ENCODE assay signal across 21 mouse cellular contexts in the genomic region with DNA sequence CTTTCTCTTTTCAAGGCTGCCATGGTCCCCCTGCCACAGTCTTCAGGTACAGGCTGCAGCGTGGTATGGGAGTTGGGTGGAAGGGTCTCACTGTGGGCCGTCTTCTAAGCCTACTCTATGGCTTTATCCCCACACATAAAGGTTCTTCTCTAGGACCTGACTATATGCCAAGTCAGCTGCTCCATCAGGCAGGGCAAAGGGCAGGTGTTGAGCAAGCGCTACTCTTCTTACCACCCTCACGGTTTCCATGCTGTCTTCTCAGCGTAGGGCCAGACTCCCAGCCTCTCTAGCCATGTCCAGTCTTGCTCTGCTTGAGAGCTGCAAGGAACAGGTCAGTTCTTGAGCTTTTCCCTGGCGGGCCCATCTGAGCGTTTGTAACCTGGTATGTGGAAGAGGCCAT. TPM values are rescaled to one million over a fixed set of nuclear protein-coding genes. Genes with fewer than 3 reads are reported as not detected.
A peak's percentile ranks its signal among the peaks of the same experiment; 100 is the strongest.
DNase-seq lines count a peak whose midpoint lies in the region; ATAC-seq and TF ChIP-seq lines count a peak whose summit lies in the region.
"Had no signal": no experiment of that assay in that cellular context is flagged by ENCODE, and none has a peak within 500 bp of the region (broad histone marks: within the 10 kb centered on the region; RNA-seq: fewer than 3 reads in every experiment).

No protein-coding gene starts in this region.

- H3K4me2 ChIP-seq in liver, embryonic 16.5 days (ENCODE audit: low read depth, low read length): no peak overlapping the region
- H3K4me2 ChIP-seq in liver, embryonic 12.5 days: no peak overlapping the region
- H3K4me2 ChIP-seq: embryonic facial prominence, embryonic 15.5 days; hindbrain, embryonic 12.5 days had no signal

- no peak overlapping the region for H3K9ac ChIP-seq in liver, embryonic 16.5 days (ENCODE audit: low read depth, low read length)
- H3K9ac ChIP-seq in liver, embryonic 12.5 days: no peak overlapping the region
- H3K9ac ChIP-seq: embryonic facial prominence, embryonic 15.5 days; hindbrain, embryonic 12.5 days had no signal

- no peak overlapping the region for H3K27ac ChIP-seq in kidney, adult 2 months (ENCODE audit: insufficient read depth, low read depth, low read length)
- no peak overlapping the region for H3K27ac ChIP-seq in liver, embryonic 16.5 days (ENCODE audit: low read length)
- H3K27ac ChIP-seq in liver, embryonic 12.5 days: no peak overlapping the region
- H3K27ac ChIP-seq: embryonic facial prominence, embryonic 15.5 days; forebrain, embryonic 10.5 days; heart, embryonic 10.5 days; hindbrain, embryonic 12.5 days had no signal

- no peaks in the 10 kb centered on the region for H3K4me1 ChIP-seq in kidney, adult 2 months (ENCODE audit: control insufficient read depth, insufficient read depth, low read length)
- peaks cover 4% of the 10 kb centered on the region; the same call in 1 of the 2 replicates for H3K4me1 ChIP-seq in liver, embryonic 16.5 days (ENCODE audit: control insufficient read depth, low read depth, low read length)
- H3K4me1 ChIP-seq in liver, embryonic 12.5 days: peaks cover 17% of the 10 kb centered on the region
- H3K4me1 ChIP-seq: embryonic facial prominence, embryonic 15.5 days; forebrain, embryonic 10.5 days; heart, embryonic 10.5 days; hindbrain, embryonic 12.5 days had no signal

- peak; percentile 52 for DNase-seq in kidney, adult 2 months
- DNase-seq in kidney, postnatal 4 days: no peak
- DNase-seq in kidney, postnatal 14 days: peak; percentile 14
- no peak for DNase-seq in frontal cortex, postnatal 36 days (ENCODE audit: low spot score in 2 of 2)
- DNase-seq in thymus, postnatal 36 days: no peak
- DNase-seq: adrenal gland, adult 8-10 months; adrenal gland, postnatal 36 days; cerebellum, adult 2 months; cerebellum, postnatal 10 days; embryo, embryonic 11 days; gastrocnemius, postnatal 36 days; heart, postnatal 10 days; heart, postnatal 4 days had no signal

- no peak overlapping the region for H3K4me3 ChIP-seq in kidney, adult 2 months (ENCODE audit: insufficient read depth, low read depth, low read length)
- H3K4me3 ChIP-seq in liver, embryonic 16.5 days (ENCODE audit: low read depth, low read length): no peak overlapping the region
- H3K4me3 ChIP-seq in liver, embryonic 12.5 days: no peak overlapping the region
- H3K4me3 ChIP-seq: embryonic facial prominence, embryonic 15.5 days; erythroblast, embryonic 14.5 days; forebrain, embryonic 10.5 days; heart, embryonic 10.5 days; hindbrain, embryonic 12.5 days had no signal

- no peaks in the 10 kb centered on the region; the same call in 1 of the 2 replicates for H3K36me3 ChIP-seq in kidney, adult 2 months (ENCODE audit: control insufficient read depth, insufficient read depth, low read length)
- peaks cover 8% of the 10 kb centered on the region for H3K36me3 ChIP-seq in liver, embryonic 16.5 days (ENCODE audit: control insufficient read depth, insufficient read depth)
- peaks cover 82% of the 10 kb centered on the region for H3K36me3 ChIP-seq in liver, embryonic 12.5 days

- H3K27me3 ChIP-seq in kidney, adult 2 months (replicated peaks; ENCODE audit: control insufficient read depth, insufficient read depth, low read length): no peaks in the 10 kb centered on the region
- no peaks in the 10 kb centered on the region for H3K27me3 ChIP-seq in liver, embryonic 16.5 days (ENCODE audit: control insufficient read depth, insufficient read depth, low read depth, low read length)
- H3K27me3 ChIP-seq in liver, embryonic 12.5 days (replicated peaks): no peaks in the 10 kb centered on the region
- H3K27me3 ChIP-seq: embryonic facial prominence, embryonic 15.5 days; hindbrain, embryonic 12.5 days had no signal

- 79% methylated on average over 7 of the region's 7 CpGs for WGBS in kidney, adult 2 months
- 79% methylated on average over 7 of the region's 7 CpGs for WGBS in liver, embryonic 16.5 days (ENCODE audit: insufficient replicate concordance)
- WGBS in liver, embryonic 12.5 days (ENCODE audit: insufficient replicate concordance): 88% methylated on average over 7 of the region's 7 CpGs

- peak; percentile 40 for ATAC-seq in liver, embryonic 16.5 days (ENCODE audit: low read depth)
- ATAC-seq in liver, embryonic 12.5 days: no peak
- ATAC-seq: forebrain, embryonic 14.5 days had no signal

- H3K9me3 ChIP-seq in liver, embryonic 16.5 days (replicated peaks; ENCODE audit: control insufficient read depth, low read length): no peaks in the 10 kb centered on the region
- H3K9me3 ChIP-seq in liver, embryonic 12.5 days (replicated peaks): no peaks in the 10 kb centered on the region
- H3K9me3 ChIP-seq: embryonic facial prominence, embryonic 15.5 days; forebrain, embryonic 10.5 days; heart, embryonic 10.5 days; hindbrain, embryonic 12.5 days had no signal

- TF ChIP-seq CTCF in kidney, adult 2 months (conservative IDR thresholded peaks at IDR 0.05; ENCODE audit: insufficient read depth, insufficient read length, low read depth, low read length): no peak

- TF ChIP-seq POLR2A in kidney, adult 2 months (IDR thresholded peaks at IDR 0.05; ENCODE audit: low read depth, low read length): no peak

RNA-seq across cellular contexts. Expression of a gene that starts 6.2 kb away (rescaled TPM):
- polyA plus RNA-seq in kidney, adult 2 months (2012; rRNA removed): 0.15 and 0.31 TPM in 2 replicates
- 0.06 and 0.09 TPM in 2 replicates for polyA plus RNA-seq in liver, embryonic 16.5 days (2015; fragmentation: Nextera tagmentation; extraction: Ambion mirVana)
- 0.06 and 0.19 TPM in 2 replicates for polyA plus RNA-seq in liver, embryonic 12.5 days (2016; fragmentation: Nextera tagmentation; extraction: Ambion mirVana)

RNA-seq across cellular contexts. Expression of a gene that starts 14.3 kb away (rescaled TPM):
- polyA plus RNA-seq in kidney, adult 2 months (2012; rRNA removed): 8.7 and 11.7 TPM in 2 replicates
- 11.4 and 13.4 TPM in 2 replicates for polyA plus RNA-seq in liver, embryonic 16.5 days (2015; fragmentation: Nextera tagmentation; extraction: Ambion mirVana)
- 19.6 and 20.3 TPM in 2 replicates for polyA plus RNA-seq in liver, embryonic 12.5 days (2016; fragmentation: Nextera tagmentation; extraction: Ambion mirVana)

Comparison
In these comparisons a context has a peak if more than half of its experiments do, and no peak if none do; other contexts are left out.
1. DNase-seq: peak in kidney, adult 2 months (single experiment) and kidney, postnatal 14 days (single experiment); none in kidney, postnatal 4 days (0 of 2), frontal cortex, postnatal 36 days (0 of 2) and thymus, postnatal 36 days (0 of 2).